Mouse (Mus musculus): ENCODE measurements around the gene Camkk1. TPM values are rescaled to one million over a fixed set of nuclear protein-coding genes. Genes with fewer than 3 reads are reported as not detected.

Gene Camkk1
- 0.50 TPM for polyA plus RNA-seq (2014; fragmentation: Illumina TruSeq; extraction: RNeasy Lipid Tissue Mini Kit (QIAGEN cat#74804); ENCODE audit: low read depth, low replicate concordance)

DNA sequence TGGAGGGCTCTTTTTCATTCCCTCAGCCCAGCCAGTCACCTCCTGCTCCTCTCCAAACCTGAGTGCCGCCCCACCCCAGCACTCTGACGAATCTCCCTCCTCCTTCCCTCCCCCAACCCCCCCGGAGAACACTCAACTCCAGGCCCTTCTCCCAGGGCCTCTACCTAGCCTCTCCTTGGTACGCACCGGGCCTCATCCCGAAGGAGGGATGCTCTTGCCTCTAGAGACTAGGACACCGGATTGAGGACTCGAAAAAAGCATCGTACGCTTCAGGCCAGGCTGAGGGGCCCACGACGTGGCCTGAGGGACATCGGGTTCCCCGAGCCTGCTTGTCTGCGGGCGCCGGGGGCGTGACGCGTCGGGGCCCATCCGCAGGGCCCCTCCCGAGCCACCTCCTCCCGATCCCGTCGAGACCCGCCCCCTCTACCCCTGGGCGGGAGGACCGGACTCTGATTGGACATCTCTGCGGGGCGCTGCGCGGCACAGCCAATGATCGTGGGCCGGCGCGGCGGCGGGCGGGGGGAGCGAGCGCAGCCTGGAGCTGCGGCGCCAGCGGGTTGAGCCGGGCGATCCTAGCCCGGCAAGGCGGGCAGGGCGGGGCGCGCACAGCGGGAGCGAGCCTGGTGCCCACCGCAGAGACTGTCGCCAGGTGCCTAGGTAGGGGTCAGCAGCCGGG lies at the start of gene Camkk1:
Gene Camkk1, plus strand, starts transcription at position 538 of the 676 bp plus-strand sequence.

GRCm38 (mm10) chr11:72998771-72999170 lies 20.0 kb upstream of the Camkk1 start, which contains the start of gene P2rx1:
Gene P2rx1, plus strand, starts transcription at chr11:72999103.

DNA sequence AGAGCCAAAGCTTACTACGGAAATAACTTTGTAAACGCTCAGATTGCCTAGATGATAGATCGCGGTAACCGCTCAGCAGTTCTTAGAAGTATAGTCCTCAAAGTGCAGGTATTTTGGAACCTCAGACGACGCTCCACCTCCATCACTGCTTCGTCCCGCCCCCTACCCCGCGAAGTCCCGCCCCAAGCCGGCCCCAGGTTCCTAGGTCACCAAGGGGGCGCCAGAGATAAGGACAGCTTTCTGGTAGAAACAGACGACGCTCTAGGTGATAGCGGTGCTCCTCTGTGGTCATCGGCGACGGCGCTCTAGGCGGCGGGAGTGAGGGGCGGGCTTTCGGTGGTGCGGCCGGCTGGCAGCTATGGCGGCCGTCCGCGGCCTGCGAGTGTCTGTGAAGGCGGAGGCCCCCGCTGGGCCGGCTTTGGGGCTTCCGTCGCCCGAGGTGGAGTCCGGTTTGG lies 28.8 kb downstream of the Camkk1 start, which contains the start of gene Ncbp3:
Gene Ncbp3, plus strand, starts transcription at position 242 of the 455 bp plus-strand sequence.

DNA sequence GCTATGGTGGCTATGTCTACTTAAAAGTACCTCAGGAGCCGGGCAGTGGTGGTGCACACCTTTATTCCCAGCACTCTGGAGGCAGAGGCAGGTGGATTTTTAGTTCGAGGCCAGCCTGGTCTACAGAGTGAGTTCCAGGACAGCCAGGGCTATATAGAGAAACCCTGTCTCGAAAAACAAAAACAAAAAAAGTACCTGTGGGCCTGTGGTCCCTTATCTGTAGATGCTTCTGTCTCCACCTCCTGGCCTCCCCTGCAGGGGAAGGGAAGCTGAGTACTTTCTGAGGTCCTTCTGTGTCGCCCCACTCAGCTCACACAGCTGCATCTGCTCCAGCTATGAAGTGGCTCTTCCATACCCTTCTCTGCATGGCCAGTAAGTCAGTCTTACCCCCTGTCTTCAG lies 71.5 kb downstream of the Camkk1 start, which contains the start of gene Itgae:
Gene Itgae, plus strand, starts transcription at position 301 of the 400 bp plus-strand sequence.

Other genes starting within 250 kb of the Camkk1 start
- 10.1 TPM for gene Cyb5d2, start 222.9 kb upstream of the Camkk1 start, polyA plus RNA-seq (2014; fragmentation: Illumina TruSeq; extraction: RNeasy Lipid Tissue Mini Kit (QIAGEN cat#74804); ENCODE audit: low read depth, low replicate concordance)
- 35.0 TPM for gene Zzef1, start 222.8 kb upstream of the Camkk1 start, polyA plus RNA-seq (2014; fragmentation: Illumina TruSeq; extraction: RNeasy Lipid Tissue Mini Kit (QIAGEN cat#74804); ENCODE audit: low read depth, low replicate concordance)
- gene Atp2a3, start 57.8 kb upstream of the Camkk1 start, polyA plus RNA-seq (2014; fragmentation: Illumina TruSeq; extraction: RNeasy Lipid Tissue Mini Kit (QIAGEN cat#74804); ENCODE audit: low read depth, low replicate concordance), result 215 TPM
- 0.76 TPM for gene P2rx1, start 19.9 kb upstream of the Camkk1 start, polyA plus RNA-seq (2014; fragmentation: Illumina TruSeq; extraction: RNeasy Lipid Tissue Mini Kit (QIAGEN cat#74804); ENCODE audit: low read depth, low replicate concordance)
- gene Ncbp3, start 28.8 kb downstream of the Camkk1 start, polyA plus RNA-seq (2014; fragmentation: Illumina TruSeq; extraction: RNeasy Lipid Tissue Mini Kit (QIAGEN cat#74804); ENCODE audit: low read depth, low replicate concordance), result 10.8 TPM
- gene Itgae, start 71.6 kb downstream of the Camkk1 start, polyA plus RNA-seq (2014; fragmentation: Illumina TruSeq; extraction: RNeasy Lipid Tissue Mini Kit (QIAGEN cat#74804); ENCODE audit: low read depth, low replicate concordance), result 1.4 TPM
- gene Haspin, start 119.3 kb downstream of the Camkk1 start, polyA plus RNA-seq (2014; fragmentation: Illumina TruSeq; extraction: RNeasy Lipid Tissue Mini Kit (QIAGEN cat#74804); ENCODE audit: low read depth, low replicate concordance), result 4.4 TPM
- not detected for gene P2rx5, start 141.4 kb downstream of the Camkk1 start, polyA plus RNA-seq (2014; fragmentation: Illumina TruSeq; extraction: RNeasy Lipid Tissue Mini Kit (QIAGEN cat#74804); ENCODE audit: low read depth, low replicate concordance)
- gene Emc6, start 158.0 kb downstream of the Camkk1 start, polyA plus RNA-seq (2014; fragmentation: Illumina TruSeq; extraction: RNeasy Lipid Tissue Mini Kit (QIAGEN cat#74804); ENCODE audit: low read depth, low replicate concordance), result 36.6 TPM
- gene Tax1bp3, start 158.1 kb downstream of the Camkk1 start, polyA plus RNA-seq (2014; fragmentation: Illumina TruSeq; extraction: RNeasy Lipid Tissue Mini Kit (QIAGEN cat#74804); ENCODE audit: low read depth, low replicate concordance), result 82.2 TPM
- gene Ctns, start 180.0 kb downstream of the Camkk1 start, polyA plus RNA-seq (2014; fragmentation: Illumina TruSeq; extraction: RNeasy Lipid Tissue Mini Kit (QIAGEN cat#74804); ENCODE audit: low read depth, low replicate concordance), result 18.5 TPM
- gene Shpk, start 180.5 kb downstream of the Camkk1 start, polyA plus RNA-seq (2014; fragmentation: Illumina TruSeq; extraction: RNeasy Lipid Tissue Mini Kit (QIAGEN cat#74804); ENCODE audit: low read depth, low replicate concordance), result 6.1 TPM
- 0.66 TPM for gene Trpv1, start 215.3 kb downstream of the Camkk1 start, polyA plus RNA-seq (2014; fragmentation: Illumina TruSeq; extraction: RNeasy Lipid Tissue Mini Kit (QIAGEN cat#74804); ENCODE audit: low read depth, low replicate concordance)
- gene Trpv3, start 248.4 kb downstream of the Camkk1 start, polyA plus RNA-seq (2014; fragmentation: Illumina TruSeq; extraction: RNeasy Lipid Tissue Mini Kit (QIAGEN cat#74804); ENCODE audit: low read depth, low replicate concordance), result 40.7 TPM